Mouse (Mus musculus) liver, embryonic 13.5 days (tissue): ENCODE measurements at regions not wholly inside any gene's neighbourhood (a gene's known extent, or its start where the extent isn't known, plus 50 kb on each side); places are given as distances from the start of the nearest gene placed in this dataset.

Experiments used
- ATAC-seq: fragments of 200-750 bp; cut with Nextera tagmentation; 2 replicates; pipeline ENCODE4 v1.8.0; 2017; ENCODE audit warnings: low read depth, mild to moderate bottlenecking, moderate number of reproducible peaks, moderate library complexity
- DNase-seq: peaks from one replicate; pipeline ENCODE4 v3.0.0; 2022
- H3K27ac ChIP-seq: fragments of 300-500 bp; sonication (generic); 2 replicates; pipeline ENCODE4 v1.5.1; 2015; ENCODE audit warnings: moderate library complexity, mild to moderate bottlenecking, inconsistent platforms
- H3K27me3 ChIP-seq: fragments of 300-500 bp; sonication (generic); 2 replicates; pipeline ENCODE4 v1.6.1; 2015; ENCODE audit warnings: mild to moderate bottlenecking, inconsistent platforms
- H3K36me3 ChIP-seq: fragments of 300-500 bp; sonication (generic); 2 replicates; pipeline ENCODE4 v1.6.1; 2015; ENCODE audit warnings: mild to moderate bottlenecking, inconsistent platforms
- H3K4me1 ChIP-seq: fragments of 300-500 bp; sonication (generic); replicated peaks from 2 replicates; pipeline ENCODE4 v1.6.1; 2015; ENCODE audit warnings: inconsistent platforms
- H3K4me2 ChIP-seq: fragments of 300-500 bp; sonication (generic); 2 replicates; pipeline ENCODE4 v1.6.1; 2015; ENCODE audit warnings: inconsistent platforms, mild to moderate bottlenecking, moderate library complexity
- H3K4me3 ChIP-seq: fragments of 300-500 bp; sonication (generic); replicated peaks from 2 replicates; pipeline ENCODE4 v1.5.1; 2015; ENCODE audit warnings: mild to moderate bottlenecking, inconsistent platforms
- H3K9ac ChIP-seq: fragments of 300-500 bp; sonication (generic); 2 replicates; pipeline ENCODE4 v1.6.1; 2015; ENCODE audit warnings: mild to moderate bottlenecking, inconsistent platforms
- H3K9me3 ChIP-seq: fragments of 300-500 bp; sonication (generic); replicated peaks from 2 replicates; pipeline ENCODE4 v1.6.1; 2016; ENCODE audit warnings: inconsistent platforms
- WGBS: fragments of 180-500 bp; shearing (Covaris S2); methylation state at CpG from one replicate; pipeline ENCODE4 v1.1.7; 2015; ENCODE audit not compliant: insufficient replicate concordance; 5-methylcytosine and 5-hydroxymethylcytosine counted together

DNA sequence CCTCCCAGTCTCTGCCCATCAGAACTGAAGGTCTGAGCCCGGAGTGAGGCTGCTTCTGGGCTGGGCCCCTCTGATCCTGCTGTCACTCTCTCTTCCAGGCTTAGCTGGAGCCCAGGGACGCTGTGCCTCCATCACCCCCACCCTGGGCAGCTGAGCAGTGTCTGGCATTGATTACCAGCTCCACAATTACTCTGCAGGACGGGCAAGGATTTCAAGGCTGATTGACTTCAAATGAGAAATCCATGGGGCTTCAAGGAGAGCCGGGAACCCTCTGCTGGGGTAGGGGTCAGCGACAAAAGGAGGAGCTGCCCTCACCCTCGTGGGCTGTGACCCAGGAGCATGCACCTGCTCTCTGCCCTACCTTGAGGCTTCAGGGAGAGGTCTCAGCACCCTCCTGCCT is 107.1 kb upstream of the Csf3r start:
- Histone ChIP-seq H3K27me3 (peaks cover 16% of the 10 kb centered on the region), H3K4me3 (no peak overlapping the region), H3K9me3 (no peaks in the 10 kb centered on the region), H3K4me1 (no peaks in the 10 kb centered on the region), H3K9ac (no peak overlapping the region), H3K27ac (no peak overlapping the region), H3K36me3 (no peaks in the 10 kb centered on the region), H3K4me2 (no peak overlapping the region)
- ATAC-seq (no peak), DNase-seq (no peak)
- 44% methylated on average over 6 of the region's 6 CpGs for WGBS

DNA sequence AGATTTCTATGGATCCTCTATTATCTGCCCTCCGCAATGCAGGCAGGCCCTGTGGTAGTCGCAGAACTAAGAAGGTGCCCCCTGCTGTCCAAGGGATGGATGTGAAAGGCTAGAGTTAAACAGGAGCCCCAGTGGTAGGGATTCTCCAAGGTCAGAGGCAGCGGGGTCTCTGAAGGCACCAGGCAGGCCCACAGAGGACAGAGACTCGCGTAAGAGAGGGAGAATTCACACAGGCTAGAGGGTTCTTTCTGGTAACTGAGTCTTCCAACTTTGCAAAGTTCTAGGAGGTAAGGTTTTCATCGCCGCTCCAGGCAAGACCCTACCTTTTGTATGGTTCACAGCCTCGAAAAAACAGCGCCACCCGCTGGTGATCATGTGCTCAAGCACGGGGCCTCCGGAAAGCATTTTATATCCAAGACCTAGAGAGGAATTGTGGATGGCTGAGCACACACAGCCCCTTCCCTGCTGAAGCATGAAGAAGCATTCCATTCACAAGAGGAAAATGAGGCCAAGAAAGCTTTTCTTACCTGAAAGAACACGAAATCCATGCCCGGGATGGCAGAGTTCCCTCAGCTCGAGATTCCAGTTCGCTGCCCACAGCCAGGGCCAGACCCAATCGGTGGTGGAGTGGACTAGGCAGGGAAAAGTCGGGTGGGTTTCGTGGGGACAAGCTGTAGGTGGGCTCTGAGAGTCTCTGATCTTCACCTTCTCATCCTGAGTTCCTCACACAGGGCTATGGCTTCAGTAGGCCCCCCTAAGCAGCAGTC is 102.6 kb upstream of the Csf3r start:
- H3K36me3 ChIP-seq, result no peaks in the 10 kb centered on the region

DNA sequence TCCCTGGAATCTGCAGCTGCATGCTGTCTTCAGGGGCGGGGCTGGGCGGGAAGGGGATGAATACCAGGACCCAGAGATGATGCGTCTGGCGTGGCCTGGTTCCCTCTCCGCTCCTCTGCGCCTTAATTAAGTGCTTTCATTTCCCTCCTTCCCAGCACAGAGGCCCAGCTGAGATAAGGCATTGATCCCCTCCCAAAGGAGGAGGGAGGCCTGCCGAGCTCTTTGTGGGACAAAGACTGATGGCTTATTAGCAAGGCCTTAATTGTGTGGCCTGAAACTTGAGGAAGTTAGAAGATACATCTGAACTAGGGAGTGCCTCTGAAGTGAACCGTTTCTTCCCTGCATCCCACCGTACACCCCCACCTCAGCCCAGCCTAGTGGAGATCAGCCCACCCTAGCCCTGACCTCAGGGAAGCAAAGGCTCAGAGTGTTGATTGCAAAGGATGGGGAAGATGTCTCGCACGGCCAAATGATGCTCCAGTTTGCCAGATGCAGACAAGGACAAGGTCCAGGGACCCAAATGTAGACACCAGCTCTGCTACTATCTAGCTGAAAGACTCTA is 102.0 kb upstream of the Csf3r start:
- Histone ChIP-seq H3K27me3 (peaks cover 11% of the 10 kb centered on the region; the same call in 1 of the 2 replicates), H3K4me1 (no peaks in the 10 kb centered on the region), H3K4me3 (no peak overlapping the region), H3K4me2 (no peak overlapping the region), H3K9ac (no peak overlapping the region), H3K9me3 (no peaks in the 10 kb centered on the region), H3K27ac (no peak overlapping the region), H3K36me3 (no peaks in the 10 kb centered on the region)
- ATAC-seq (no peak), DNase-seq (no peak)
- 21% methylated on average over 11 of the region's 11 CpGs for WGBS

More for the DNA sequence above, 102.6 kb upstream of the Csf3r start:
- H3K4me1 ChIP-seq, result no peaks in the 10 kb centered on the region
- no peaks in the 10 kb centered on the region for H3K9me3 ChIP-seq
- H3K4me2 ChIP-seq, result no peak overlapping the region
- H3K27me3 ChIP-seq, result peaks cover 11% of the 10 kb centered on the region; the same call in 1 of the 2 replicates
- no peak overlapping the region for H3K4me3 ChIP-seq
- 13% methylated on average over 19 of the region's 19 CpGs for WGBS
- DNase-seq (no peak), ATAC-seq (no peak)
- no peak overlapping the region for H3K9ac ChIP-seq
- no peak overlapping the region for H3K27ac ChIP-seq

- peaks cover 11% of the 10 kb centered on the region; the same call in 1 of the 2 replicates for H3K27me3 ChIP-seq
- H3K4me3 ChIP-seq, result no peak overlapping the region
- no peaks in the 10 kb centered on the region for H3K36me3 ChIP-seq
- H3K4me2 ChIP-seq, result no peak overlapping the region
- ATAC-seq, result no peak
- H3K9me3 ChIP-seq, result no peaks in the 10 kb centered on the region
- H3K4me1 ChIP-seq, result no peaks in the 10 kb centered on the region
- no peak overlapping the region for H3K27ac ChIP-seq
- DNase-seq, result no peak
- WGBS, result 59% methylated on average over 7 of the region's 7 CpGs
- no peak overlapping the region for H3K9ac ChIP-seq
Measured at GRCm38 (mm10) chr4:125923225-125923624, 101.1 kb upstream of the Csf3r start.

DNA sequence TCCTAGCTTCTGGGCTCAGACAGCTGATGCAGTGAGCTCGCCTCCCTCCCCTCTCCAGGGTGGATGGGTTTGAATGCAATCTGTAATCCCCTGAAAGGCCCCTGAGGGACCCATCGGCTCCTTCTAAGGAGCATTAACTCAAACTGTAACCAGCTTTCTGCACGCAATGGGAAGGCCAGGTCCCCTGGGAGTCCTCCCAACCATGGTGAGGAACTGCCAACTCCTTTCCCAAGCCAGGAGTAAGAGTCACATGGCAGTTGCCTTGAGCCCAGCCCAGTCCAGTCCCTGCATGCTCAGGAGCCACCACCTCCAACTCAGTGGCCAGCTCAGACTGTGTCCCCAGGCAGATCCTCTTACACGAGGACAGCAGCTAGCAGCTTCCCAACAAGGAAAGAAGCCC is 96.2 kb upstream of the Csf3r start:
- no peak overlapping the region for H3K4me3 ChIP-seq
- H3K27ac ChIP-seq, result no peak overlapping the region
- ATAC-seq, result no peak
- WGBS, result 55% methylated on average over 4 of the region's 4 CpGs
- no peaks in the 10 kb centered on the region for H3K27me3 ChIP-seq
- H3K9me3 ChIP-seq, result no peaks in the 10 kb centered on the region
- no peaks in the 10 kb centered on the region for H3K4me1 ChIP-seq
- no peaks in the 10 kb centered on the region for H3K36me3 ChIP-seq
- H3K9ac ChIP-seq, result no peak overlapping the region
- H3K4me2 ChIP-seq, result no peak overlapping the region
- no peak for DNase-seq

GRCm38 (mm10) chr4:125929122-125929772 is 95.1 kb upstream of the Csf3r start:
- DNase-seq, result no peak
- Histone ChIP-seq H3K9ac (no peak overlapping the region), H3K4me1 (no peaks in the 10 kb centered on the region), H3K4me3 (no peak overlapping the region), H3K4me2 (no peak overlapping the region), H3K27me3 (no peaks in the 10 kb centered on the region), H3K27ac (no peak overlapping the region), H3K9me3 (no peaks in the 10 kb centered on the region), H3K36me3 (no peaks in the 10 kb centered on the region)
- 50% methylated on average over 17 of the region's 17 CpGs for WGBS
- ATAC-seq, result no peak

- ATAC-seq (no peak), DNase-seq (no peak)
- Histone ChIP-seq H3K9me3 (no peaks in the 10 kb centered on the region), H3K4me2 (no peak overlapping the region), H3K4me3 (no peak overlapping the region), H3K27ac (no peak overlapping the region), H3K27me3 (no peaks in the 10 kb centered on the region), H3K36me3 (no peaks in the 10 kb centered on the region), H3K9ac (no peak overlapping the region), H3K4me1 (no peaks in the 10 kb centered on the region)
- WGBS, result 58% methylated on average over 10 of the region's 10 CpGs
Measured at GRCm38 (mm10) chr4:125930764-125931163, 93.6 kb upstream of the Csf3r start.

DNA sequence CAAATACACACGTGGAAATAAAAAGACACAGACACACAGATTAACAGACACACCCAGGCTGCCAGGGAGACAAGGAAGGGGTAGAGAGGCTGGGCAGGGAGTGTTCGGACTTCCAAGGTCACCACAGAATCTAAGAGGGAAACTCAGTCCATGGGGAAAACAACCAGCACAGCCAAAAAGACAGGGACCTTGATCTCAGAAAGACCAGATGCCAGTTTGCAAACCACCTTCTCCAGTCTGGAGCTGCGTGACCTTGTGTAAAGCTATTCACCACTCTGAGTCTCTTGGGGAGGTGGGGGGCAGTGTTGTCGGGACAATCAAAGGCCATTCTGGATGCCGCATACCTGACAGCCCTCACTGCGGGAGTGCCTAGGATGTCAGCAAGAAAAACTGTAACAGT is 93.0 kb upstream of the Csf3r start:
- no peak overlapping the region for H3K9ac ChIP-seq
- no peaks in the 10 kb centered on the region for H3K4me1 ChIP-seq
- no peak overlapping the region for H3K27ac ChIP-seq
- ATAC-seq, result no peak
- H3K36me3 ChIP-seq, result no peaks in the 10 kb centered on the region
- H3K4me3 ChIP-seq, result no peak overlapping the region
- no peaks in the 10 kb centered on the region for H3K27me3 ChIP-seq
- 50% methylated on average over 6 of the region's 6 CpGs for WGBS
- DNase-seq, result no peak
- H3K4me2 ChIP-seq, result no peak overlapping the region
- H3K9me3 ChIP-seq, result no peaks in the 10 kb centered on the region

DNA sequence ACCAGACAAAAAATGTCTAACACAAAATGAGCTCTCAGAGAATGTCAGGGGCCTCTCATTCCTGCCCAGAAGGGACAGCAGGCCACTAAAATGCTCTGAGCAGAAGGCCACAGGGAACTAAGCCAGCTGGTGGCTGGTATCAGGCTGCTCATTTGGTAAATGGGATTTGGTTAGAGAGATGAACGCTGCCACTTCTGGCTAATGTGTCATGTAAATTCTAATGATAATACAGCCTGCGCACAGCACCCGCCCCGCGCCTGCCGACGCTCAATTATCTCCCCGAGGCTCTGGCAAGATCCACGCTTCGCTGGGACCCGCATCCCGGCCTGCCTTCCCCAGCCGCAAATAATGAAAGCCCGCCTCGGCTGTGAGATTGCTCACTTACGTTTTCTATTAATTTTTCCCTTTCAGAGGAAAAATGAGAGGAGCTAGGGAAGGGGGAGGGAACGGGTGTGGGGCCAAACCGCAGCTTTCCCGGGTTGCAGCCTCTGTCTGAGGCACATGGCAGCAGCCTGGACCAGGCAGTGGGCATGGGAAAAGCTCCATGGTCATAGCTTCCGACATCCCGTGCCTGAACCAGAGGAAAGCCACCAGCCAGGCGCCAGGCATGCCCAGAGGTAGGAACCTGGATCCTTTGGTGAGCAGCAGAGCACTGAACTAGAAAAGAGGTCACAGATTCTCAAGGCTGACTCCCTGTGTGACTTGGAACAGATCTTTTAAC is 92.2 kb upstream of the Csf3r start:
- H3K4me2 ChIP-seq, result no peak overlapping the region
- WGBS, result 60% methylated on average over 22 of the region's 22 CpGs
- H3K36me3 ChIP-seq, result no peaks in the 10 kb centered on the region
- H3K4me3 ChIP-seq, result no peak overlapping the region
- no peaks in the 10 kb centered on the region for H3K4me1 ChIP-seq
- H3K9me3 ChIP-seq, result no peaks in the 10 kb centered on the region
- ATAC-seq, result no peak
- H3K27ac ChIP-seq, result no peak overlapping the region
- H3K9ac ChIP-seq, result no peak overlapping the region
- no peak for DNase-seq
- H3K27me3 ChIP-seq, result no peaks in the 10 kb centered on the region

- Histone ChIP-seq H3K4me3 (no peak overlapping the region), H3K9me3 (no peaks in the 10 kb centered on the region), H3K27ac (no peak overlapping the region), H3K4me1 (no peaks in the 10 kb centered on the region), H3K9ac (no peak overlapping the region), H3K27me3 (no peaks in the 10 kb centered on the region), H3K36me3 (no peaks in the 10 kb centered on the region), H3K4me2 (no peak overlapping the region)
- 48% methylated on average over 7 of the region's 7 CpGs for WGBS
- ATAC-seq (no peak), DNase-seq (no peak)
Measured at GRCm38 (mm10) chr4:125936357-125936756, 88.0 kb upstream of the Csf3r start.

GRCm38 (mm10) chr4:125938186-125938585 is 86.2 kb upstream of the Csf3r start:
- no peaks in the 10 kb centered on the region for H3K36me3 ChIP-seq
- no peak overlapping the region for H3K9ac ChIP-seq
- H3K9me3 ChIP-seq, result no peaks in the 10 kb centered on the region
- WGBS, result 36% methylated on average over 6 of the region's 6 CpGs
- H3K27ac ChIP-seq, result no peak overlapping the region
- no peak overlapping the region for H3K4me2 ChIP-seq
- DNase-seq (no peak), ATAC-seq (no peak)
- H3K4me3 ChIP-seq, result no peak overlapping the region
- no peaks in the 10 kb centered on the region for H3K27me3 ChIP-seq
- no peaks in the 10 kb centered on the region for H3K4me1 ChIP-seq
